Mouse (Mus musculus) bone marrow macrophage, adult 2 months (primary cell): Measurements from ENCODE around the gene Heg1.

Experiments
- CTCF ChIP-seq: IDR thresholded peaks from 2 replicates; pipeline ENCODE4 v1.5.1; 2012; ENCODE audit warnings: low read depth, mild to moderate bottlenecking, low read length, moderate library complexity
- POLR2A ChIP-seq: IDR thresholded peaks from 2 replicates; pipeline ENCODE4 v1.6.1; 2012; ENCODE audit warnings: mild to moderate bottlenecking, low read depth, low read length, borderline replicate concordance

- TF ChIP-seq CTCF = no peak
- TF ChIP-seq POLR2A = no peak
These were observed 12.8 kb downstream of the Heg1 start for GRCm38 (mm10) chr16:33696811-33697575.
